Mouse (Mus musculus) cortical plate, adult 2 months (tissue): ENCODE measurements around the gene Fn3k.

Experiments used
- CTCF ChIP-seq: fragments of 200-500 bp; IDR thresholded peaks from 2 replicates; pipeline ENCODE4 v1.5.1; 2011; ENCODE audit warnings: mild to moderate bottlenecking, control low read depth, low read length; ENCODE audit not compliant: insufficient read depth; ENCODE audit errors: extremely low read depth
- POLR2A ChIP-seq: fragments of 200-500 bp; IDR thresholded peaks from 2 replicates; pipeline ENCODE4 v1.6.1; 2011; ENCODE audit warnings: mild to moderate bottlenecking, low read length, control low read depth; ENCODE audit not compliant: insufficient read depth; ENCODE audit errors: extremely low read depth

DNA sequence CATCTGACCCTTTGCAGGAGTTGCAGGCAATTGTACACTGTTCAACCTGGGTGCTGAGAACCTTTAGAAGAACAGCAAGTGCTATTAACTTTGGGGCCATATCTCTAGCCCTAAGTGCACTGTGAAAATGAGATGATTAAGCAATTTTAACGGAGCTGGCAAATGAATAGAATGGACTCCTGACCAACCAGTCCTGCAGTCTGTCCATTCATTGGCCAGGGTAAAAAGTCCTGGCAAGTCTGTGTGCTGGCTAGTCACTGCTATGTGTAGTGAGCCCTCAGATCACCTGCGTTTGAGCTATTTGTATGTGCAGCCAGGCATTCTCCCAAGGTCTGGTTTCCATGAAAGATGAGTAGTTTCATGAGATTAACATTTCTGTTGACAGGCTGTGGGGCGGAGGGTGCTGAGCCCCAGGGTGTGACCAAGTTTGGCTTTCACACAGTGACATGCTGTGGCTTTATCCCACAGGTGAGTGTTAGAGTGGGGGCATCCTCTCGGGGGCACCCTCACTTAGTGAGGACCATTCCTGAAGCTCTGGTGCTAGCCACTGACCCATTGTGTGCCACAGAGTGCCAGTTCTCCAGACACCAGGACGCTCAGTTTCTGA lies 5.1 kb downstream of the Fn3k start:
- TF ChIP-seq POLR2A (no peak), CTCF (no peak)
